Mouse (Mus musculus) heart, postnatal 0 days (tissue): ENCODE measurements around the gene Lrrc52. TPM values are rescaled to one million over a fixed set of nuclear protein-coding genes. Genes with fewer than 3 reads are reported as not detected.

Experiments
- ATAC-seq: fragments of 200-750 bp; cut with Nextera tagmentation; 2 replicates; pipeline ENCODE4 v1.8.0; 2017; ENCODE audit warnings: low read depth, moderate number of reproducible peaks, moderate library complexity; ENCODE audit not compliant: insufficient read depth
- DNase-seq: peaks from one replicate; pipeline ENCODE4 v3.0.0-alpha.2; 2016; ENCODE audit warnings: low spot score
- H3K27ac ChIP-seq: fragments of 300-500 bp; sonication (generic); 2 replicates; pipeline ENCODE4 v1.5.1; 2014; ENCODE audit warnings: low read depth, mild to moderate bottlenecking
- H3K27me3 ChIP-seq: fragments of 300-500 bp; sonication (generic); 2 replicates; pipeline ENCODE4 v1.6.1; 2014; ENCODE audit warnings: low read length, mixed read lengths; ENCODE audit not compliant: control insufficient read depth, insufficient read depth
- H3K36me3 ChIP-seq: fragments of 300-500 bp; sonication (generic); replicated peaks from 2 replicates; pipeline ENCODE4 v1.6.1; 2014; ENCODE audit warnings: low read length, mixed read lengths; ENCODE audit not compliant: control insufficient read depth, insufficient read depth
- H3K4me1 ChIP-seq: fragments of 300-500 bp; sonication (generic); 2 replicates; pipeline ENCODE4 v1.6.1; 2014; ENCODE audit warnings: antibody characterized with exemption; ENCODE audit not compliant: control insufficient read depth, insufficient read depth
- H3K4me2 ChIP-seq: fragments of 300-500 bp; sonication (generic); 2 replicates; pipeline ENCODE4 v1.6.1; 2014; ENCODE audit warnings: low read depth, mild to moderate bottlenecking, low read length, moderate library complexity
- H3K4me3 ChIP-seq: fragments of 300-500 bp; sonication (generic); 2 replicates; pipeline ENCODE4 v1.5.1; 2014; ENCODE audit warnings: low read depth, low read length
- H3K9ac ChIP-seq: fragments of 300-500 bp; sonication (generic); replicated peaks from 2 replicates; pipeline ENCODE4 v1.6.1; 2014; ENCODE audit warnings: low read depth, low read length, mixed read lengths
- H3K9me3 ChIP-seq: fragments of 300-500 bp; sonication (generic); replicated peaks from 2 replicates; pipeline ENCODE4 v1.6.1; 2016; ENCODE audit warnings: low read length; ENCODE audit not compliant: control insufficient read depth
- CTCF ChIP-seq: IDR thresholded peaks from 2 replicates; pipeline ENCODE4 v1.5.1; 2016; ENCODE audit warnings: antibody characterized with exemption, control low read depth, low read depth
- EP300 ChIP-seq: IDR thresholded peaks from 2 replicates; pipeline ENCODE4 v1.6.1; 2016; ENCODE audit warnings: antibody characterized with exemption, low read depth
- WGBS: fragments of 180-500 bp; shearing (Covaris S2); extraction: QIAGEN DNeasy Blood & Tissue Kit; methylation state at CpG from one replicate; pipeline ENCODE4 v1.1.7; 2014; 5-methylcytosine and 5-hydroxymethylcytosine counted together
- polyA plus RNA-seq: library from polyadenylated mRNA; unstranded; fragments of >200 nt; fragmentation: Nextera tagmentation; extraction: Ambion mirVana; gene quantifications from 2 replicates; pipeline ENCODE4 v1.2.1, GENCODE M21; 2015
- total RNA-seq: library from RNA; depleted of rRNA; stranded (reverse); fragments of >200 nt; gene quantifications from 2 replicates; pipeline ENCODE4 v1.2.3, GENCODE M21; 2014; ENCODE audit warnings: low replicate concordance

The Lrrc52 gene
- total and polyA plus RNA-seq, 2 experiments from 2014 or later, result 0.27 to 0.46 TPM

DNA sequence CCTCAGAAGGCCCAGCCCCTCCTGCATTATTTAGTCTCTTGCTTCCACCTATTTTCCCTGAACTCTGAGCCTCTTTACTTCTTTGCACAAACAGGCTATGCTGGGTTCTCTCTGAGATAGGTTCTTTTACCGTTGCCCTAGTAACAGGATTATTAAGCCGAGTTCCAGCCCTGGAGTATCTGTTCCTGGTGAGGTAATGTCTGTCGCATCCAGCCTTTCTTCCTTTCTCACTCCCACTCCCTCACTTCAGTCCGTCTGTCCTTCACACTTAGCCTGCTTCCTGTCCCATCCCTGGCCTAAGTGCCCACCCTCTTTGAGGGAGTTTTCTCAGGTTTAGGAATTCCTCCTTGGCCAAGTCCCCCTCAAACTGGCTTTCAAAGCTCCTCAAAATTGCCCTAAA is 7.0 kb upstream of the Lrrc52 start:
- Histone ChIP-seq H3K4me1 (no peaks in the 10 kb centered on the region), H3K9ac (no peak overlapping the region), H3K36me3 (no peaks in the 10 kb centered on the region), H3K9me3 (no peaks in the 10 kb centered on the region), H3K27ac (no peak overlapping the region), H3K4me3 (no peak overlapping the region), H3K4me2 (no peak overlapping the region), H3K27me3 (no peaks in the 10 kb centered on the region)
- WGBS, result 38% methylated on average over 4 of the region's 4 CpGs
- DNase-seq (no peak), ATAC-seq (no peak)
- TF ChIP-seq EP300 (no peak), CTCF (no peak)

DNA sequence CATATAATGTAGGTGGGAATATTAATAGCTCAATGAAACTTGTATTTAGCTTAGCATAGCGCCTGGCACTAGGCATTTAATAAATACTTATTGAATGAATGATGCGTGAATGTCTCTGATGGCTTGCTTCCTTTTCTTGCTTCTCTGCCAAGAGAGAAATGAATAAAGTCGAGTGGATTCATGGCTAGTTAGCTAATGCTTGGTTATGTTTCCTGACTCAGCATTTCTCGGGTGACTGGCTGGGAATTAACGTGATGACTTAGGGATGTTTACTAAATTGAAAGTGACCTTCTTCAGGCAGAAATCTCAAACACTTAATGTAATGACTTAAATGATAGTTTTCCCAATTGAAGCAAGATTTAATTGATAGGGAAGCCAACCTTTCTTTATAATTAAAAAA is 1.3 kb upstream of the Lrrc52 start:
- Histone ChIP-seq H3K4me2 (no peak overlapping the region), H3K9me3 (no peaks in the 10 kb centered on the region), H3K4me3 (no peak overlapping the region), H3K4me1 (peaks cover 5% of the 10 kb centered on the region; the same call in 1 of the 2 replicates), H3K36me3 (no peaks in the 10 kb centered on the region), H3K27ac (no peak overlapping the region), H3K9ac (no peak overlapping the region), H3K27me3 (no peaks in the 10 kb centered on the region)
- no peak for DNase-seq
- TF ChIP-seq CTCF, result no peak
- no peak for TF ChIP-seq EP300
- 58% methylated on average over 5 of the region's 5 CpGs for WGBS
- ATAC-seq, result no peak

DNA sequence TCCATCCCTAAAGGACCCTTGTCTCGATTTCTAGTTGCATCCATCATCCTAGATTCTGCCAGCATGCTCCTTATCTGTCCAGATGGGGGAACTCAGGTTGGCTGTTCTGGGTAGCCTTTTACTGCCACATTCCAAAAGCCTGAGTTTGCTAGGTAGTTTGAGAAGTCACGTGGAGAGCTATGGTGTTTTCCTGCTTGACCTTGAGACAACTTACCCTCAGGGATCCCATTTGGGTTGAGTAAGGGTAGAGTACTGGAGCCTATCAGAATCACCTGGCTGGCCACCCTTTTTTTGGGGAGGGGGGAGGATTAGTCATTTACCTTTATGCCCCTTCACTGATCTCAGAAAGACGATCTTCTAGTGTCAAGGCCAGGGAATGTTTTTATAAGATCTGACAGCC is 9.3 kb downstream of the Lrrc52 start:
- 55% methylated on average over 3 of the region's 3 CpGs for WGBS
- no peak overlapping the region for H3K9ac ChIP-seq
- no peaks in the 10 kb centered on the region for H3K4me1 ChIP-seq
- H3K4me3 ChIP-seq, result no peak overlapping the region
- no peaks in the 10 kb centered on the region for H3K27me3 ChIP-seq
- no peaks in the 10 kb centered on the region for H3K36me3 ChIP-seq
- no peak overlapping the region for H3K4me2 ChIP-seq
- no peaks in the 10 kb centered on the region for H3K9me3 ChIP-seq
- ATAC-seq (no peak), DNase-seq (no peak)
- no peak overlapping the region for H3K27ac ChIP-seq
- TF ChIP-seq EP300 (no peak), CTCF (no peak)

DNA sequence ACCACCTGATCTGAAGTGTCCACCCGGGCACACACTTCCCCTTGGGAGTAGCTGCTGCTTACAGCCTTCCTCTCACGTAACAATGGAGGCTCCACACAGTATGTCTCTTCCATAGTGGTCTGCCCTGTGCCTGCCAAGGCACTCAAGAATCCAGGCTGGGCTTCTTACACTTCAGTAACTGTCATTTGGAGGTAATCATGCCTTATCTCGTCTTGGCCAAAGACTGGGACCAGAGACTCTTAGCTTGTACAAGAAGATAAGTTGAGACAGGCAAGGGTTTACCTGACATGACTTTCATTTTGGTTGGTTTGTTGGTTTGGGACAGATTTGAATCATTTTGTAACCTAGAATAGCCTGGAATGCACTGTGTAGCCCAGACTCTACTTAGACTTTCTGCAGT is 13.5 kb downstream of the Lrrc52 start:
- no peaks in the 10 kb centered on the region for H3K27me3 ChIP-seq
- H3K9me3 ChIP-seq, result no peaks in the 10 kb centered on the region
- WGBS, result 76% methylated on average over 3 of the region's 3 CpGs
- TF ChIP-seq EP300, result no peak
- ATAC-seq (no peak), DNase-seq (no peak)
- no peak overlapping the region for H3K27ac ChIP-seq
- no peaks in the 10 kb centered on the region for H3K36me3 ChIP-seq
- H3K4me2 ChIP-seq, result no peak overlapping the region
- no peak overlapping the region for H3K9ac ChIP-seq
- H3K4me3 ChIP-seq, result no peak overlapping the region
- H3K4me1 ChIP-seq, result no peaks in the 10 kb centered on the region

DNA sequence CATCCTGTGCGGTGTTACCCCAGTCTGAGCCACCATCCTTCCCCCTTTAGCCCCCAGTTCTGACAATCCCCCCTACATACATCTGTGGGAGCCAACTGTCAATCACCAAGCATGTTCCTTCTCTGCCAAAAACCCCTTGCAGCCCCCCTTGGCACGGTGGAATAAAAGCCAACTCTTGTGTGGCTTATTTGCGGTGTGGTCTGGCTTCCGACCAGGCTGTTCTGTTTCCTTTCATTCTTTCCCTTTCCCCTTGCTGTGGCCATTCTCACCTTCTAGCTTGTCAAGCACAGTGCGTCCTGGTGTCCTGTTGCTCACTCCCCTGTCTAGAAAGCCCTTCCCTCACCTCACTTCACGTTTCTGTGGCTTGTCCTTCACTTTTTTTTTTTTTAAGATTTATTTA is 14.1 kb downstream of the Lrrc52 start:
- no peaks in the 10 kb centered on the region for H3K36me3 ChIP-seq
- no peak for ATAC-seq
- no peaks in the 10 kb centered on the region for H3K4me1 ChIP-seq
- H3K4me2 ChIP-seq, result no peak overlapping the region
- no peak for TF ChIP-seq CTCF
- no peak for TF ChIP-seq EP300
- H3K27me3 ChIP-seq, result no peaks in the 10 kb centered on the region
- no peak for DNase-seq
- H3K9ac ChIP-seq, result no peak overlapping the region
- no peaks in the 10 kb centered on the region for H3K9me3 ChIP-seq
- H3K27ac ChIP-seq, result no peak overlapping the region
- 56% methylated on average over 6 of the region's 6 CpGs for WGBS
- H3K4me3 ChIP-seq, result no peak overlapping the region

DNA sequence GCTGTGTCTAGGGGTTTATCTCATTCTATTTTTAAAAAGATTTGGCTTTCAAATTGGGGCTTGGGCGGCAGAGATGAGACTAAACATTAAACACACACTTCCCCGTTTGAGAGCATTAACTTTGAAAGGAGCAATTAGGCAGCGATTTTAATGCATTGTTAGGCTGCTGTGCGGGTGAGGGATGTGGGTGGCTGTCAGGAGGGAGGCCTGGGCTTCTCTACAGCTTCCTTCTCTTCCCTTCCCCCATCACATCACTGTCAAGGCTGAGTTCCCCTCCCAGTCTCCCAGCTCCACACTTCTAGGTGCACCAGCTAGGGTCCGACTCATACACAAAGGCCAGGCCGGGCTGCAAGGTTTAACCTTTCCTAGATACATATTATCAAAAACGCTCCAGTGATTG is 18.0 kb downstream of the Lrrc52 start:
- Histone ChIP-seq H3K27ac (no peak overlapping the region), H3K4me3 (no peak overlapping the region), H3K9me3 (no peaks in the 10 kb centered on the region), H3K9ac (no peak overlapping the region), H3K36me3 (no peaks in the 10 kb centered on the region), H3K27me3 (no peaks in the 10 kb centered on the region), H3K4me1 (no peaks in the 10 kb centered on the region), H3K4me2 (no peak overlapping the region)
- no peak for ATAC-seq
- TF ChIP-seq EP300 (no peak), CTCF (no peak)
- no peak for DNase-seq
- 36% methylated on average over 7 of the region's 7 CpGs for WGBS
